Mouse (Mus musculus): Measurements from ENCODE around the gene Wwc2.

GRCm38 (mm10) chr8:47905256-47905655, 85.5 kb downstream of the Wwc2 start:
- TF ChIP-seq CTCF (IDR thresholded peaks at IDR 0.05; ENCODE audit: control insufficient read depth, insufficient read depth, insufficient replicate concordance, low read depth, low read length) (no peak), POLR2A (IDR thresholded peaks at IDR 0.05; ENCODE audit: control insufficient read depth, low read depth, low read length) (no peak)
